Mouse (Mus musculus): ENCODE results near the gene Wbp1l.

Wbp1l gene

GRCm38 (mm10) chr19:46658348-46658747 lies 59.5 kb downstream of the Wbp1l start:
- DNase-seq (ENCODE audit: low read depth, low spot score): no peak

- no peak for DNase-seq (ENCODE audit: low read depth, low spot score)
Observed at GRCm38 (mm10) chr19:46658851-46659250, 60.0 kb downstream of the Wbp1l start.

- no peak for DNase-seq (ENCODE audit: low read depth, low spot score)
Observed at GRCm38 (mm10) chr19:46661511-46661910, 62.6 kb downstream of the Wbp1l start.

- no peak for DNase-seq (ENCODE audit: low read depth, low spot score)
Observed at GRCm38 (mm10) chr19:46662214-46662613, 63.3 kb downstream of the Wbp1l start.

- DNase-seq (ENCODE audit: low read depth, low spot score): no peak
Observed at GRCm38 (mm10) chr19:46662784-46663183, 63.9 kb downstream of the Wbp1l start.

- DNase-seq (ENCODE audit: low read depth, low spot score): no peak
Observed at GRCm38 (mm10) chr19:46665474-46665873, 66.6 kb downstream of the Wbp1l start.

GRCm38 (mm10) chr19:46667300-46667699 lies 68.4 kb downstream of the Wbp1l start:
- DNase-seq (ENCODE audit: low read depth, low spot score): no peak

GRCm38 (mm10) chr19:46668263-46668662 lies 69.4 kb downstream of the Wbp1l start:
- no peak for DNase-seq (ENCODE audit: low read depth, low spot score)

- DNase-seq (ENCODE audit: low read depth, low spot score): no peak
Observed at GRCm38 (mm10) chr19:46669802-46670201, 70.9 kb downstream of the Wbp1l start.

- peak; percentile 74 for DNase-seq (ENCODE audit: low read depth, low spot score)
Observed at GRCm38 (mm10) chr19:46670691-46671090, 71.8 kb downstream of the Wbp1l start.

- DNase-seq (ENCODE audit: low read depth, low spot score): no peak
Observed at GRCm38 (mm10) chr19:46672766-46673418, 74.0 kb downstream of the Wbp1l start, which contains the start of gene Cyp17a1. TSS of gene Cyp17a1 (minus strand) at chr19:46673172.

GRCm38 (mm10) chr19:46675641-46676040 lies 76.8 kb downstream of the Wbp1l start:
- DNase-seq (ENCODE audit: low read depth, low spot score): no peak

- DNase-seq (ENCODE audit: low read depth, low spot score): no peak
Observed at GRCm38 (mm10) chr19:46679720-46680383, 81.0 kb downstream of the Wbp1l start.

- peak; percentile 86 for DNase-seq (ENCODE audit: low read depth, low spot score)
Observed at GRCm38 (mm10) chr19:46689460-46690372, 90.8 kb downstream of the Wbp1l start, which contains the start of gene Borcs7. TSS of gene Borcs7 (plus strand) at chr19:46689906.

- DNase-seq (ENCODE audit: low read depth, low spot score): no peak
Observed at GRCm38 (mm10) chr19:46690387-46690786, 91.5 kb downstream of the Wbp1l start.

GRCm38 (mm10) chr19:46691078-46691477 lies 92.2 kb downstream of the Wbp1l start:
- DNase-seq (ENCODE audit: low read depth, low spot score): no peak

- DNase-seq (ENCODE audit: low read depth, low spot score): peak; percentile 47
Observed at GRCm38 (mm10) chr19:46693146-46693545, 94.3 kb downstream of the Wbp1l start.

GRCm38 (mm10) chr19:46696482-46696881 lies 97.6 kb downstream of the Wbp1l start:
- DNase-seq (ENCODE audit: low read depth, low spot score): no peak

- DNase-seq (ENCODE audit: low read depth, low spot score): no peak
Observed at GRCm38 (mm10) chr19:46696943-46697342, 98.1 kb downstream of the Wbp1l start.

GRCm38 (mm10) chr19:46697840-46698517 lies 99.1 kb downstream of the Wbp1l start:
- DNase-seq (ENCODE audit: low read depth, low spot score): no peak

GRCm38 (mm10) chr19:46699011-46699481 lies 100.2 kb downstream of the Wbp1l start:
- DNase-seq (ENCODE audit: low read depth, low spot score): peak; percentile 46
